Mouse (Mus musculus) MEL (cell line): ENCODE results near the gene Yjefn3. TPM values are rescaled to one million over a fixed set of nuclear protein-coding genes. Genes with fewer than 3 reads are reported as not detected.

Experiments used
- DNase-seq: peaks from one replicate; pipeline ENCODE4 v3.0.0; 2011; ENCODE audit warnings: low read depth, low spot score
- H3K27ac ChIP-seq: 2 replicates; pipeline ENCODE4 v1.5.1; 2012; ENCODE audit warnings: low read depth, mild to moderate bottlenecking, control low read depth, low read length, moderate library complexity; ENCODE audit not compliant: control insufficient read depth
- H3K27me3 ChIP-seq, 2 experiments: fragments of 150-350 bp in 1 of 2; sonication (generic) in 1 of 2; 2 replicates each; pipeline ENCODE4 v1.6.1; 2012; ENCODE audit warnings: low read length in 2 of 2, mild to moderate bottlenecking in 2 of 2, improper control_type of control experiment in 1 of 2, moderate library complexity in 1 of 2; ENCODE audit not compliant: insufficient read depth in 2 of 2, control insufficient read depth in 1 of 2
- H3K36me3 ChIP-seq, 2 experiments: 2 replicates each; pipeline ENCODE4 v1.6.1; 2012 to 2014; ENCODE audit warnings: low read length in 2 of 2, improper control_type of control experiment in 1 of 2, inconsistent platforms in 1 of 2, mild to moderate bottlenecking in 1 of 2; ENCODE audit not compliant: insufficient read depth in 2 of 2, control insufficient read depth in 1 of 2
- H3K4me1 ChIP-seq, 2 experiments: fragments of 150-350 bp in 1 of 2; sonication (generic) in 1 of 2; 2 replicates each; pipeline ENCODE4 v1.6.1; 2012; ENCODE audit warnings: low read length in 2 of 2, improper control_type of control experiment in 1 of 2, mild to moderate bottlenecking in 1 of 2; ENCODE audit not compliant: insufficient read depth in 2 of 2, control insufficient read depth in 1 of 2
- H3K4me3 ChIP-seq, 2 experiments: fragments of 150-350 bp in 1 of 2; sonication (generic) in 1 of 2; 2 replicates each; pipeline ENCODE4 v1.5.1; 2012; ENCODE audit warnings: low read depth in 2 of 2, low read length in 2 of 2, mild to moderate bottlenecking in 2 of 2, moderate library complexity in 2 of 2, control low read depth in 1 of 2, improper control_type of control experiment in 1 of 2; ENCODE audit not compliant: control insufficient read depth in 1 of 2, insufficient read depth in 1 of 2
- H3K79me2 ChIP-seq: 2 replicates; pipeline ENCODE4 v1.6.1; 2012; ENCODE audit warnings: mild to moderate bottlenecking, low read length, moderate library complexity; ENCODE audit not compliant: control insufficient read depth, poor library complexity, insufficient read depth
- H3K9ac ChIP-seq: 2 replicates; pipeline ENCODE4 v1.6.1; 2012; ENCODE audit warnings: low read depth, mild to moderate bottlenecking, control low read depth, low read length, moderate library complexity; ENCODE audit not compliant: control insufficient read depth, poor library complexity, severe bottlenecking
- H3K9me3 ChIP-seq: fragments of 150-350 bp; sonication (generic); replicated peaks from 2 replicates; pipeline ENCODE4 v1.6.1; 2012; ENCODE audit warnings: mild to moderate bottlenecking, low read length, improper control_type of control experiment, moderate library complexity; ENCODE audit not compliant: insufficient read depth
- BHLHE40 ChIP-seq: IDR thresholded peaks from 2 replicates; pipeline ENCODE4 v1.6.1; 2012; ENCODE audit warnings: low read depth, mild to moderate bottlenecking, inconsistent platforms, low read length, improper control_type of control experiment, borderline replicate concordance
- CHD1 ChIP-seq: IDR thresholded peaks from 2 replicates; pipeline ENCODE4 v1.6.1; 2012; ENCODE audit warnings: low read depth, mild to moderate bottlenecking, inconsistent platforms, low read length, improper control_type of control experiment
- E2F4 ChIP-seq: IDR thresholded peaks from 2 replicates; pipeline ENCODE4 v1.6.1; 2011; ENCODE audit warnings: low read depth, low read length, improper control_type of control experiment, borderline replicate concordance
- ELF1 ChIP-seq: IDR thresholded peaks from 2 replicates; pipeline ENCODE4 v1.6.1; 2014; ENCODE audit warnings: low read depth, mild to moderate bottlenecking, inconsistent platforms, low read length, improper control_type of control experiment, moderate library complexity
- ETS1 ChIP-seq: IDR thresholded peaks from 2 replicates; pipeline ENCODE4 v1.6.1; 2012; ENCODE audit warnings: low read depth, mild to moderate bottlenecking, inconsistent platforms, low read length, improper control_type of control experiment, moderate library complexity
- GABPA ChIP-seq: IDR thresholded peaks from 2 replicates; pipeline ENCODE4 v1.6.1; 2012; ENCODE audit warnings: low read depth, mild to moderate bottlenecking, inconsistent platforms, low read length, improper control_type of control experiment, moderate library complexity
- GATA1 ChIP-seq: IDR thresholded peaks from 2 replicates; pipeline ENCODE4 v1.6.1; 2011; ENCODE audit warnings: low read depth, low read length, improper control_type of control experiment
- HCFC1 ChIP-seq: IDR thresholded peaks from 2 replicates; pipeline ENCODE4 v1.6.1; 2012; ENCODE audit warnings: low read depth, mild to moderate bottlenecking, inconsistent platforms, low read length, improper control_type of control experiment, moderate library complexity
- JUND ChIP-seq: IDR thresholded peaks from 2 replicates; pipeline ENCODE4 v1.6.1; 2011; ENCODE audit warnings: low read depth, mild to moderate bottlenecking, improper control_type of control experiment, low read length
- MAFK ChIP-seq: IDR thresholded peaks from 2 replicates; pipeline ENCODE4 v1.6.1; 2011; ENCODE audit warnings: low read depth, mild to moderate bottlenecking, low read length, improper control_type of control experiment, borderline replicate concordance
- MAX ChIP-seq: IDR thresholded peaks from 2 replicates; pipeline ENCODE4 v1.6.1; 2011; ENCODE audit warnings: low read length, improper control_type of control experiment
- MAZ ChIP-seq: IDR thresholded peaks from 2 replicates; pipeline ENCODE4 v1.6.1; 2012; ENCODE audit warnings: low read depth, mild to moderate bottlenecking, inconsistent platforms, low read length, improper control_type of control experiment
- MEF2A ChIP-seq: IDR thresholded peaks from 2 replicates; pipeline ENCODE4 v1.6.1; 2014; ENCODE audit warnings: low read depth, mild to moderate bottlenecking, inconsistent platforms, low read length, improper control_type of control experiment; ENCODE audit not compliant: poor library complexity, insufficient replicate concordance, severe bottlenecking; ENCODE audit errors: extremely low read depth
- MXI1 ChIP-seq: IDR thresholded peaks from 2 replicates; pipeline ENCODE4 v1.6.1; 2011; ENCODE audit warnings: mild to moderate bottlenecking, low read depth, low read length, improper control_type of control experiment
- MYB ChIP-seq: IDR thresholded peaks from 2 replicates; pipeline ENCODE4 v1.6.1; 2011; ENCODE audit warnings: mild to moderate bottlenecking, low read depth, low read length, improper control_type of control experiment
- NELFE ChIP-seq: IDR thresholded peaks from 2 replicates; pipeline ENCODE4 v1.6.1; 2011; ENCODE audit warnings: low read depth, low read length, improper control_type of control experiment
- NRF1 ChIP-seq: IDR thresholded peaks from 2 replicates; pipeline ENCODE4 v1.6.1; 2014; ENCODE audit warnings: low read depth, mild to moderate bottlenecking, inconsistent platforms, low read length, improper control_type of control experiment, moderate library complexity; ENCODE audit not compliant: poor library complexity, insufficient read depth, severe bottlenecking
- POLR2AphosphoS2 ChIP-seq: IDR thresholded peaks from 2 replicates; pipeline ENCODE4 v1.6.1; 2011; ENCODE audit warnings: low read length, improper control_type of control experiment
- RAD21 ChIP-seq: IDR thresholded peaks from 2 replicates; pipeline ENCODE4 v1.6.1; 2011; ENCODE audit warnings: mild to moderate bottlenecking, low read depth, low read length, improper control_type of control experiment
- RCOR1 ChIP-seq: IDR thresholded peaks from 2 replicates; pipeline ENCODE4 v1.6.1; 2012; ENCODE audit warnings: low read depth, mild to moderate bottlenecking, inconsistent platforms, low read length, improper control_type of control experiment
- TAL1 ChIP-seq: IDR thresholded peaks from 2 replicates; pipeline ENCODE4 v1.6.1; 2012; ENCODE audit warnings: mild to moderate bottlenecking, inconsistent platforms, low read length, moderate library complexity, mixed read lengths
- TBP ChIP-seq: IDR thresholded peaks from 2 replicates; pipeline ENCODE4 v1.8.0; 2011; ENCODE audit warnings: low read depth, low read length, improper control_type of control experiment
- UBTF ChIP-seq: IDR thresholded peaks from 2 replicates; pipeline ENCODE4 v1.6.1; 2012; ENCODE audit warnings: low read depth, mild to moderate bottlenecking, inconsistent platforms, low read length, improper control_type of control experiment, moderate library complexity, borderline replicate concordance; ENCODE audit not compliant: insufficient read depth
- USF2 ChIP-seq, 2 experiments: IDR thresholded peaks; 2 replicates each; pipeline ENCODE4 v1.6.1; 2011 to 2012; ENCODE audit warnings: improper control_type of control experiment in 2 of 2, low read length in 2 of 2, borderline replicate concordance in 1 of 2, inconsistent platforms in 1 of 2, low read depth in 1 of 2, mild to moderate bottlenecking in 1 of 2; ENCODE audit not compliant: insufficient read depth in 1 of 2
- ZC3H11A ChIP-seq: IDR thresholded peaks from 2 replicates; pipeline ENCODE4 v1.6.1; 2012; ENCODE audit warnings: low read depth, mild to moderate bottlenecking, inconsistent platforms, low read length, improper control_type of control experiment
- ZKSCAN1 ChIP-seq: IDR thresholded peaks from 2 replicates; pipeline ENCODE4 v1.6.1; 2012; ENCODE audit warnings: low read depth, mild to moderate bottlenecking, inconsistent platforms, low read length, improper control_type of control experiment, moderate library complexity
- ZNF384 ChIP-seq: IDR thresholded peaks from 2 replicates; pipeline ENCODE4 v1.6.1; 2012; ENCODE audit warnings: low read depth, mild to moderate bottlenecking, inconsistent platforms, low read length, improper control_type of control experiment
- polyA plus RNA-seq, 2 experiments: library from polyadenylated mRNA; stranded (reverse) in 1 of 2; unstranded in 1 of 2; fragments of >175 nt in 1 of 2; fragments of >200 nt in 1 of 2; gene quantifications; 2 replicates each; pipeline versions ENCODE4 v1.2.1 to v1.2.4; 2012; ENCODE audit warnings: low replicate concordance in 2 of 2, low read depth in 1 of 2; ENCODE audit not compliant: insufficient read length in 2 of 2, insufficient read depth in 1 of 2, missing spikeins in 1 of 2
- total RNA-seq: library from RNA; depleted of rRNA; stranded (reverse); fragments of 300-350 nt; gene quantifications from 2 replicates; pipeline ENCODE4 v1.2.3, GENCODE M21; 2012

Yjefn3 gene
- total and polyA plus RNA-seq, 3 experiments, result 5.3 to 8.2 TPM; not detected in 1

- TF ChIP-seq MXI1, result no peak
- no peak for TF ChIP-seq RCOR1
- no peak for TF ChIP-seq MAX
- no peak for TF ChIP-seq HCFC1
- no peak for TF ChIP-seq NRF1
- no peak for TF ChIP-seq MEF2A
- TF ChIP-seq ZNF384, result no peak
- no peak for TF ChIP-seq POLR2AphosphoS2
- TF ChIP-seq GABPA, result no peak
- TF ChIP-seq ZKSCAN1, result no peak
- no peak for TF ChIP-seq MYB
- no peak for TF ChIP-seq RAD21
- peaks cover 0 to 10% of the 10 kb centered on the region in 2 experiments; a peak in 2 of 4 replicates for H3K4me1 ChIP-seq
- no peak overlapping the region for H3K9ac ChIP-seq
- no peak overlapping the region for H3K4me3 ChIP-seq
- no peaks in the 10 kb centered on the region for H3K9me3 ChIP-seq
- H3K27ac ChIP-seq, result no peak overlapping the region
- H3K27me3 ChIP-seq, result no peaks in the 10 kb centered on the region
- no peaks in the 10 kb centered on the region for H3K36me3 ChIP-seq
- no peaks in the 10 kb centered on the region for H3K79me2 ChIP-seq
- DNase-seq, result no peak
These were observed 34.7 kb downstream of the Yjefn3 start for GRCm38 (mm10) chr8:69867696-69868326.

DNA sequence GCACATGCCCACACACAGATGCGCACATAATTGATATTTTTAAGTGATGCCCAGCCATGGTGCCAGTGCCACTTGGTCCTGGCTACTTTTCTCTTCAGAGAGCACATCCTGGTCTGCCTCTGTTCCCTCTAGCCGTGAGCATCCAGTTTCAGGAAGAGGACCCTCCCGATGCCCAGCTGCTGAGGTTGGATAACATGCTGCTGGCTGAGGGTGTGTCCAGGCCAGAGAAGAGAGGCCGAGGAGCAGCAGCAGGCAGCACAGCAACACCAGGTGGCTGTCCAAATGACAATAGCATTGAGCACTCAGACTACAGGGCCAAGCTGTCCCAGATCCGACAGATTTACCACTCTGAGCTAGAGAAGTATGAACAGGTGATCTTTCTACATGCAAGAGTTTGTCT, 38.3 kb downstream of the Yjefn3 start:
- TF ChIP-seq TAL1 (no peak), RCOR1 (no peak), ETS1 (no peak), JUND (no peak), MAZ (no peak), MAFK (no peak), GABPA (no peak), UBTF (no peak), CHD1 (no peak), E2F4 (no peak), BHLHE40 (no peak), TBP (no peak), MXI1 (no peak), NELFE (no peak), GATA1 (no peak), MEF2A (no peak), ZC3H11A (no peak), ELF1 (no peak), RAD21 (no peak), USF2 (IDR thresholded peaks at IDR 0.05; ENCODE audit: borderline replicate concordance in 1 of 2, insufficient read depth in 1 of 2, low read depth in 1 of 2, low read length in 2 of 2) (no peak)
- Histone ChIP-seq H3K27me3 (no peaks in the 10 kb centered on the region), H3K4me1 (peaks cover 0 to 10% of the 10 kb centered on the region in 2 experiments; a peak in 2 of 4 replicates), H3K9ac (no peak overlapping the region), H3K79me2 (no peaks in the 10 kb centered on the region), H3K9me3 (no peaks in the 10 kb centered on the region), H3K36me3 (no peaks in the 10 kb centered on the region), H3K27ac (no peak overlapping the region), H3K4me3 (no peak overlapping the region)
- no peak for DNase-seq
